Mouse (Mus musculus): ENCODE results near the gene Grip1.

DNA sequence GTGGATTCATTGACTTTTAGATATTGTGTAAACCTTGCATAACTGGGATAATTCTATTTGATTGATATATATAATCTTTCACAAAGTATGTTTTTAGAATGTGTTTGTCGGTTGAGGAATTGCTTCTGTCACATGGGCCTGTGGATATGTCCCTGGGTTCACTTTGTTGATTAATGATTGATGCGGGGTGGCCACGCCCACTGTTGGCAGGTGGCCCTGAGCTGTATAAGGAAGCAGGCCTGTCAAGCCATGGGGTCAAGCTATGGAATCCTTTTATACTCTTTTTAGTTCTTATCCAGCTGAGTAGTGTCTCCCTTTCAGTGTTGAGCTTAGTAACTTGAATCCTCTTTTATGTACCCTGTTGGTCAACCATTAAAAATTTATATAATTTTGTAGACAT is 72.1 kb downstream of the Grip1 start:
- TF ChIP-seq POLR2A (IDR thresholded peaks at IDR 0.05; ENCODE audit: insufficient read depth, low read depth, low read length) (no peak), CTCF (IDR thresholded peaks at IDR 0.05) (no peak), EP300 (IDR thresholded peaks at IDR 0.05; ENCODE audit: insufficient read depth, low read depth, low read length) (no peak)
